Mouse (Mus musculus): ENCODE results near the gene Lhx3. TPM values are rescaled to one million over a fixed set of nuclear protein-coding genes. Genes with fewer than 3 reads are reported as not detected.

Lhx3 gene
- polyA plus RNA-seq, 1 experiment from 2014 or later, result not detected

DNA sequence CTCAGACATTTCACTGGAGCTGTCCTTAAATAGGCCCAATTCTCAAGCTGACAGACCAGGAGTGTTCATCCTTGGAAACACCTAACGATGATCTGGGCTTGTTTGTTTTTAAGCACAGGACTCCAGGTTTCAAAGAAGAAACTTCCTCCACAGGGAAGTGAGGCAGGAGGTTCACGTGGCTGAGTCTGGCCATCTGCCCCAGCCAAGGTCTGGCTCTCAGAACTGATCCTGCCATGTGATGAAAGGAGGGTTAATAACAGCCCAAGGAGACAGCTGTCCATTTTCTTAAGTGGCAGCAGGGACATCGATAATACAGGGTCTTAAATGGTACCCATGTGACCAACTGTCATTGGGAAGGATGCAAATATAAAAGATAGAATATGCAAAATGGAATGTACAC is 1.5 kb upstream of the Lhx3 start:
- H3K36me3 ChIP-seq (ENCODE audit: control insufficient read depth, insufficient read depth, low read length), result peaks cover 16% of the 10 kb centered on the region; the same call in 1 of the 2 replicates
- no peak overlapping the region for H3K27ac ChIP-seq (ENCODE audit: low read length)
- H3K4me2 ChIP-seq (ENCODE audit: low read depth, low read length), result no peak overlapping the region
- no peak overlapping the region for H3K4me3 ChIP-seq (replicated peaks; ENCODE audit: low read length)
- peaks cover 34% of the 10 kb centered on the region for H3K27me3 ChIP-seq (ENCODE audit: control insufficient read depth, insufficient read depth, low read length)
- 86% methylated on average over 3 of the region's 3 CpGs for WGBS
- ATAC-seq (ENCODE audit: insufficient read depth, low FRiP score), result no peak
- H3K9ac ChIP-seq (ENCODE audit: low read length), result no peak overlapping the region
- no peaks in the 10 kb centered on the region for H3K9me3 ChIP-seq (replicated peaks; ENCODE audit: control insufficient read depth, low read length)
- H3K4me1 ChIP-seq (ENCODE audit: control insufficient read depth, insufficient read depth, low read length), result no peaks in the 10 kb centered on the region

DNA sequence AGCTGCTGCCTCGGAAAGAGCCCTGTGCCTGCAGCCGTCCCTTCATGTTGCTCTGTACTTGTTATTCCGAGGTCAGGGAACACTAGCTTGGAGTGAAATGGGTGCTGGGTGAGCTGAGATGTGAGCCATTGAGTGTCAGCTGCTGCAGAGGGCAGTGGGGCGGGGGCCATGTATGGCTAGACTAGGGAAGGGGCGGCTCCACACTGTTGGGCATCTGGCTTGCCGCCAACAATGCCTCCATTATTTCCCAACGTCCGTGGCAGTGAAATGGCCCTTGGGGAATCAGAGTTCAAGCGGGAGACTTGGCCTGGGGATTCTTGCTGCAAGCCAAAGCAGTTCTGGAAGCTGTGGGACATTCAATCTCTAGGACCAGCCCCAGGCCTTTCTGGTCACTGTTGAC is 530 bp downstream of the Lhx3 start:
- Histone ChIP-seq H3K4me1 (ENCODE audit: control insufficient read depth, insufficient read depth, low read length) (no peaks in the 10 kb centered on the region), H3K9me3 (replicated peaks; ENCODE audit: control insufficient read depth, low read length) (no peaks in the 10 kb centered on the region), H3K27me3 (ENCODE audit: control insufficient read depth, insufficient read depth, low read length) (peaks cover 55% of the 10 kb centered on the region), H3K4me3 (replicated peaks; ENCODE audit: low read length) (no peak overlapping the region), H3K36me3 (ENCODE audit: control insufficient read depth, insufficient read depth, low read length) (peaks cover 13% of the 10 kb centered on the region; the same call in 1 of the 2 replicates), H3K4me2 (ENCODE audit: low read depth, low read length) (no peak overlapping the region), H3K27ac (ENCODE audit: low read length) (no peak overlapping the region), H3K9ac (ENCODE audit: low read length) (no peak overlapping the region)
- 17% methylated on average over 9 of the region's 9 CpGs for WGBS
- ATAC-seq (ENCODE audit: insufficient read depth, low FRiP score), result no peak

DNA sequence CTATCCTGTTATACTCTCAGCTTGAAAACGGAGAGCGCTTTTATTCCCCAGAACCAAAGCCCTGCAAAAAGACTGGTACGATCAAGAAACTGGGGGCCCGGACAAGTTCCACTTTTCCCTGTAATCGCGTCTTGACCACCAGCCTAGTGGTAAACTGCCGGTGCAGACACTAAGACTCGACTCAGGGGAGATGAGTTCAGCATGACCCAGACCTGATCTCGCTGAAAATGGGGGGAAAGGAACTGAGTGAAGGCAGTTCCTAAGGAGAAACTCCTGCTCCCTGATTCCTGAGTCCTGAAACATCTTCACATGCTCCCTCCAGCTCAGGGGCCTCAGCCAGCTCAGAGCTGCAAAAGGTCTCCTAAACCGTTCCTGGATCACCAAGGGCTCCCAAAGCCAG is 2.3 kb downstream of the Lhx3 start:
- no peaks in the 10 kb centered on the region for H3K4me1 ChIP-seq (ENCODE audit: control insufficient read depth, insufficient read depth, low read length)
- H3K9ac ChIP-seq (ENCODE audit: low read length), result no peak overlapping the region
- H3K9me3 ChIP-seq (replicated peaks; ENCODE audit: control insufficient read depth, low read length), result no peaks in the 10 kb centered on the region
- H3K27ac ChIP-seq (ENCODE audit: low read length), result no peak overlapping the region
- H3K36me3 ChIP-seq (ENCODE audit: control insufficient read depth, insufficient read depth, low read length), result peaks cover 5% of the 10 kb centered on the region; the same call in 1 of the 2 replicates
- ATAC-seq (ENCODE audit: insufficient read depth, low FRiP score), result no peak
- no peak overlapping the region for H3K4me3 ChIP-seq (replicated peaks; ENCODE audit: low read length)
- no peak overlapping the region for H3K4me2 ChIP-seq (ENCODE audit: low read depth, low read length)
- H3K27me3 ChIP-seq (ENCODE audit: control insufficient read depth, insufficient read depth, low read length), result peaks cover 73% of the 10 kb centered on the region
- WGBS, result 16% methylated on average over 10 of the region's 10 CpGs

DNA sequence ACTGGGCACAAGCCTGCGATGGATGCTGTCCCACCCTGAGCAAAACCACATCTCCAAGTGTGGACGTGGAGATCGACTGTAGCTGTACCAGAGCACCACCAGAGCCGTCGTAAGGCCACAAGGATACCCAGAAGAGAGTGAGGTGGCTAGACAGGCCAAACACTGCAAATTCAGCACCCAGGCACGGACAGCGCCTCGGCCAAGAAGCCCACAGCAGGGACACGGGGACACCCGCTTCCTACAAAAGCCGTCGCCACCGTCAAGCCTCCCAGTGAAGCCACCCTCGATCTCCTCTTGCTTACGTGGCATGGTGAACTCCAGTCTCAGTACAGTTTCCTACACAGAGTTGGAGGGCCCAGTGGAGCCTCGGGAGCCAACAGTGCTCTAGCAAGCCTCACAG is 3.0 kb downstream of the Lhx3 start:
- Histone ChIP-seq H3K36me3 (ENCODE audit: control insufficient read depth, insufficient read depth, low read length) (no peaks in the 10 kb centered on the region), H3K9me3 (replicated peaks; ENCODE audit: control insufficient read depth, low read length) (no peaks in the 10 kb centered on the region), H3K4me3 (replicated peaks; ENCODE audit: low read length) (no peak overlapping the region), H3K27ac (ENCODE audit: low read length) (no peak overlapping the region), H3K4me2 (ENCODE audit: low read depth, low read length) (no peak overlapping the region), H3K9ac (ENCODE audit: low read length) (no peak overlapping the region), H3K27me3 (ENCODE audit: control insufficient read depth, insufficient read depth, low read length) (peaks cover 79% of the 10 kb centered on the region), H3K4me1 (ENCODE audit: control insufficient read depth, insufficient read depth, low read length) (no peaks in the 10 kb centered on the region)
- 3% methylated on average over 16 of the region's 16 CpGs for WGBS
- ATAC-seq (ENCODE audit: insufficient read depth, low FRiP score), result no peak

DNA sequence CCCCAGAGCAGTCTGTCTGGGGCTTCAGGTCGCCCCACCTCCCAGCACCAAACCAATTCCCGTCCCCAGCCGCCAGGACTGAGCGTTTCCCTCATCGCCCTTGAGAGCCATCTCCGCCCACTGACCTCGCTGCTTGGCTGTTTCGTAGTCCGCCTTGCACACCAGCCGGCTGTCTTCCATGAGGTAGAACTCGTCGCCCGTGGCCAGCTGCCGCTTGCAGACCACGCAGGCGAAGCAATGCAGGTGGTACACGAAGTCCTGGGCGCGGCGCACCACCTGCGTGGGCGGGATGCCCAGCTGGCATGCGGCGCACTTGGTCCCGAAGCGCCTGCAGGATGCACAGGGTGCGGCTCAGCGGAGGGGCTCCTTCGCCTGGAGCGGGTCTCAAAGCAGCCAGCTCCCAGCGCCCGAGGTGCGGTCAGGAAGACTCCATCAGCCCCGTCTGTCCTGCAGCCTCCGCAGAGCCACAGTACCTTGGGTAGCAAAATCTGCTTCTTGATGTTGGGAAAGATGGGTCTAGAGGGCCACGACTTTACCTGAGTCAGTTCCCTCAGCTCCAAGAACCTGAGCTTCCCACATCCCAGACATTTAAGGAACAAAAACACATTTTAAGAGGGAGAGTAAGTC is 5.1 kb downstream of the Lhx3 start:
- no peak overlapping the region for H3K9ac ChIP-seq (ENCODE audit: low read length)
- WGBS, result 2% methylated on average over 36 of the region's 36 CpGs
- H3K4me2 ChIP-seq (ENCODE audit: low read depth, low read length), result no peak overlapping the region

DNA sequence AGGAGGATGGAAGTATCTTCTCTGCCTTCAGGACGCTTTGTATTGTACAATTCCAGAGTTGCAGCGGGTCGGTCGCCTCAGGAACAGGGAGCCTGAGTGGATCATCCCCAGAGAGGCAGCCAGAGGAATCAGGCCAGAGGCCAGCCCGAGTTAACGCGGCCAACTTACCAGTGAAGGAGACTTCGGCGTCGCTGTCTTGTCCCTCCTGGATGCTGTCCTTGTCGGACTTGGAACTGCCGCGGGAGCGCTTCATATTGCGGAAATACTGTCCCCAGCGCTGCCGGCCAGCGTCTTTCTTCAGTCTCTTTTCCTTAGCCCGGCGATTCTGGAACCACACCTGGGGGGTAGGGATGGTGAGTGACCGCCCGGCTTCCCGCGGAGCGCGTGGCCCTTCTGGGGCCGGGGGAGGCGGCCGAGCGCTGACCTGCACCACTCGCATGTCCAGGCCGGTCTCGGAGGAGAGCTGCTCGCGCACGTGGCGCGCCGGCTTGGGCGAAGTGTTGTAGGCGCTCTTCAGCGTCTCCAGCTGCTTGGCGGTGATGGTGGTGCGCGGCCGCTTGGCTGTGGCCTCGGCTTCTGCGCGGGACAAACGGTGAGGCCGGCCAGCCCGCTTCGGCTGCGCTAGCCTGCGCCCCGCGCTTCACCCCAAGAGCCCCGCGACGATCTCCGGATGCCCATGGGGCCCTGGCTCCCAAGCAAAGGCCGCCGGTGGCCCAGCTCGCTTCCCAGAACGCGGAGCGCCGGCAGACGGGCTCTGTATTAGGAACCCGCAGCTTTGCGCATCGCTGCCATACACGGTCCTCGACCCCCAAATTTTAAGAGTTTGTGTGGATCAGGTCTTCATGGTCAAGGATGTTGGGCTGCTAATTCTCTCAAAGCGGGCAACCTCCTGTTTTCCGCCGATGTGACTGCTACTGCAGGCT is 5.9 kb downstream of the Lhx3 start:
- Histone ChIP-seq H3K4me2 (ENCODE audit: low read depth, low read length) (no peak overlapping the region), H3K4me3 (replicated peaks; ENCODE audit: low read length) (no peak overlapping the region)
- WGBS, result under 1% methylated on average over 77 of the region's 77 CpGs

More for the DNA sequence above, 5.1 kb downstream of the Lhx3 start:
- H3K27ac ChIP-seq (ENCODE audit: low read length), result no peak overlapping the region
- no peaks in the 10 kb centered on the region for H3K9me3 ChIP-seq (replicated peaks; ENCODE audit: control insufficient read depth, low read length)
- 0 out of 2 replicates have a peak, but pooled peaks cover 6% of the 10 kb centered on the region for H3K4me1 ChIP-seq (ENCODE audit: control insufficient read depth, insufficient read depth, low read length)
- peaks cover 100% of the 10 kb centered on the region for H3K27me3 ChIP-seq (ENCODE audit: control insufficient read depth, insufficient read depth, low read length)
- no peak for ATAC-seq (ENCODE audit: insufficient read depth, low FRiP score)
- no peaks in the 10 kb centered on the region for H3K36me3 ChIP-seq (ENCODE audit: control insufficient read depth, insufficient read depth, low read length)
- H3K4me3 ChIP-seq (replicated peaks; ENCODE audit: low read length), result no peak overlapping the region

DNA sequence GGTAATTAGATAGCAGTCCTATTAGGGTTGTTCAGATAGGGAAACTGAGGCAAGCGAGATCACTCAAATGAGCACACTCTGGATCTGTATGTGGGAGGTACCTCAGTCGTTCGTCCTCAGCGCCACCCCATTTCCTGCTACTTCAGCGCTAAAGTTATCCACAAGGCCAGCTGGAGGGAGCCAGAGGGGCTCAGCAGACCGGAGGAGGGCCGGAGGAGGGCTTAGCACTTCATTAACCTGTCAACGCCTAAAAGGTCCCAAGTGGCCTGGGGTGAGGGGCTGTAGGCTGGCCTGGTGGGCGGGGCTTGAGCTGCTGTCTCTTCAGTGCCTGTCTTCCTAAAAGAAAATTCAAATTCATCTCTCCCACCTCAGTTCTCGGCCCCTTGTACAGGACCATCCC is 9.6 kb downstream of the Lhx3 start:
- Histone ChIP-seq H3K27me3 (ENCODE audit: control insufficient read depth, insufficient read depth, low read length) (peaks cover 91% of the 10 kb centered on the region), H3K9ac (ENCODE audit: low read length) (no peak overlapping the region), H3K4me1 (ENCODE audit: control insufficient read depth, insufficient read depth, low read length) (0 out of 2 replicates have a peak, but pooled peaks cover 6% of the 10 kb centered on the region), H3K9me3 (replicated peaks; ENCODE audit: control insufficient read depth, low read length) (no peaks in the 10 kb centered on the region), H3K4me2 (ENCODE audit: low read depth, low read length) (no peak overlapping the region; the same call in 1 of the 2 replicates), H3K27ac (ENCODE audit: low read length) (no peak overlapping the region), H3K36me3 (ENCODE audit: control insufficient read depth, insufficient read depth, low read length) (no peaks in the 10 kb centered on the region), H3K4me3 (replicated peaks; ENCODE audit: low read length) (no peak overlapping the region)
- ATAC-seq (ENCODE audit: insufficient read depth, low FRiP score), result no peak
- 0% methylated on average over 10 of the region's 10 CpGs for WGBS

More for the DNA sequence above, 5.9 kb downstream of the Lhx3 start:
- Histone ChIP-seq H3K27ac (ENCODE audit: low read length) (no peak overlapping the region), H3K27me3 (ENCODE audit: control insufficient read depth, insufficient read depth, low read length) (peaks cover 97% of the 10 kb centered on the region), H3K36me3 (ENCODE audit: control insufficient read depth, insufficient read depth, low read length) (no peaks in the 10 kb centered on the region), H3K9me3 (replicated peaks; ENCODE audit: control insufficient read depth, low read length) (no peaks in the 10 kb centered on the region), H3K9ac (ENCODE audit: low read length) (no peak overlapping the region), H3K4me1 (ENCODE audit: control insufficient read depth, insufficient read depth, low read length) (0 out of 2 replicates have a peak, but pooled peaks cover 6% of the 10 kb centered on the region)
- no peak for ATAC-seq (ENCODE audit: insufficient read depth, low FRiP score)

DNA sequence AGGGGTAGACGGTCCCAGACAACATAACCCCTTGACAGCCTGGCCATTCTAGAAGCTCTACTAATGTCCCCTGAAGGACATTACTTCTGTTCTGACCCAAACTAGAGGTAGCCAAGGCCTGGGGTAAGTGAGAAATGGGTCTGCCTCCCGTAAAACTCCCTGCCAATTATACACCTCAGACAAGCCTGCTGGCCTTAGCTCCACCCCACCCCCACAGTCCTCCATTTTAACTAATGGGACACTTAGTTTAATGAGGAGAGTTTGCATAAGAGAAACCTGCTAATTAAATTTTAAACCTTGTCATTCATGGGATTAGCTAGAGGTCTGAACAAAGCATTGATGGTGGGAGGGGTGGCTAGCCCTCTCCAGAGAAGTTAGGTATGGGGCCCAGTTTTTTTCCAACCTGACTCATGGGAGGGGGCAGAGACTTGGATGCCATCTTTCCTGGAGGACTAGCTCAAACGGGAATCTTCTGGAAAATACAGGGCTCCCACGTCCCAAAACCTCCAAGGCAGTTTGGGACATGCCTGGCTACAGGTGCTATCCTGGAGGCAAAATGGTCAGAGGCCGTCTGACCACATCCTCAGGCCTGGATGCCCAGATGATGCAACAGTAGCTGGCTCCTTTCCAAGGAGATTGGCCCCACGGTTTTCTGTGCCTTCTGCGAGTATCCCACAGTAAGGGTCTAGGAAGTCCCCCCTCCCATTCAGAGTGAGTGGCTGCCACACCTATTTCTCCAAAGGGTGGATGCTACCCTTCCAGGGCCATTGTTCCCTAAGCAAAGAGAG is 13.3 kb downstream of the Lhx3 start:
- Histone ChIP-seq H3K4me3 (replicated peaks; ENCODE audit: low read length) (no peak overlapping the region), H3K9ac (ENCODE audit: low read length) (no peak overlapping the region), H3K27ac (ENCODE audit: low read length) (no peak overlapping the region), H3K27me3 (ENCODE audit: control insufficient read depth, insufficient read depth, low read length) (peaks cover 54% of the 10 kb centered on the region), H3K4me2 (ENCODE audit: low read depth, low read length) (no peak overlapping the region), H3K4me1 (ENCODE audit: control insufficient read depth, insufficient read depth, low read length) (0 out of 2 replicates have a peak, but pooled peaks cover 6% of the 10 kb centered on the region), H3K36me3 (ENCODE audit: control insufficient read depth, insufficient read depth, low read length) (no peaks in the 10 kb centered on the region), H3K9me3 (replicated peaks; ENCODE audit: control insufficient read depth, low read length) (no peaks in the 10 kb centered on the region)
- 40% methylated on average over 7 of the region's 7 CpGs for WGBS
- ATAC-seq (ENCODE audit: insufficient read depth, low FRiP score), result no peak
